Mouse (Mus musculus) MEL (cell line): ENCODE data around the gene S1pr3.

Experiments used
- BHLHE40 ChIP-seq: IDR thresholded peaks from 2 replicates; pipeline ENCODE4 v1.6.1; 2012; ENCODE audit warnings: low read depth, mild to moderate bottlenecking, inconsistent platforms, low read length, improper control_type of control experiment, borderline replicate concordance
- CTCF ChIP-seq, 3 experiments: IDR thresholded peaks in 2 of 3; conservative IDR thresholded peaks in 1 of 3; 2 replicates each; pipeline ENCODE4 v1.5.1; 2011 to 2012; ENCODE audit warnings: low read length in 3 of 3, low read depth in 2 of 3, mild to moderate bottlenecking in 2 of 3, improper control_type of control experiment in 1 of 3, inconsistent platforms in 1 of 3, mixed read lengths in 1 of 3, moderate library complexity in 1 of 3; ENCODE audit not compliant: control insufficient read depth in 1 of 3, insufficient read depth in 1 of 3, poor library complexity in 1 of 3, severe bottlenecking in 1 of 3
- E2F4 ChIP-seq: IDR thresholded peaks from 2 replicates; pipeline ENCODE4 v1.6.1; 2011; ENCODE audit warnings: low read depth, low read length, improper control_type of control experiment, borderline replicate concordance
- GABPA ChIP-seq: IDR thresholded peaks from 2 replicates; pipeline ENCODE4 v1.6.1; 2012; ENCODE audit warnings: low read depth, mild to moderate bottlenecking, inconsistent platforms, low read length, improper control_type of control experiment, moderate library complexity
- GATA1 ChIP-seq: IDR thresholded peaks from 2 replicates; pipeline ENCODE4 v1.6.1; 2011; ENCODE audit warnings: low read depth, low read length, improper control_type of control experiment
- MAX ChIP-seq: IDR thresholded peaks from 2 replicates; pipeline ENCODE4 v1.6.1; 2011; ENCODE audit warnings: low read length, improper control_type of control experiment
- MAZ ChIP-seq: IDR thresholded peaks from 2 replicates; pipeline ENCODE4 v1.6.1; 2012; ENCODE audit warnings: low read depth, mild to moderate bottlenecking, inconsistent platforms, low read length, improper control_type of control experiment
- MEF2A ChIP-seq: IDR thresholded peaks from 2 replicates; pipeline ENCODE4 v1.6.1; 2014; ENCODE audit warnings: low read depth, mild to moderate bottlenecking, inconsistent platforms, low read length, improper control_type of control experiment; ENCODE audit not compliant: poor library complexity, insufficient replicate concordance, severe bottlenecking; ENCODE audit errors: extremely low read depth
- MYC ChIP-seq: IDR thresholded peaks from 2 replicates; pipeline ENCODE4 v1.6.1; 2011; ENCODE audit warnings: low read depth, mild to moderate bottlenecking, low read length, improper control_type of control experiment, moderate library complexity
- NELFE ChIP-seq: IDR thresholded peaks from 2 replicates; pipeline ENCODE4 v1.6.1; 2011; ENCODE audit warnings: low read depth, low read length, improper control_type of control experiment
- POLR2A ChIP-seq, 2 experiments: IDR thresholded peaks; 2 replicates each; pipeline ENCODE4 v1.6.1; 2011 to 2012; ENCODE audit warnings: low read length in 2 of 2, mild to moderate bottlenecking in 2 of 2, control low read depth in 1 of 2, improper control_type of control experiment in 1 of 2, low read depth in 1 of 2, moderate library complexity in 1 of 2; ENCODE audit not compliant: control insufficient read depth in 1 of 2, insufficient read depth in 1 of 2, poor library complexity in 1 of 2
- SMC3 ChIP-seq: IDR thresholded peaks from 2 replicates; pipeline ENCODE4 v1.6.1; 2011; ENCODE audit warnings: low read depth, low read length, improper control_type of control experiment
- TCF12 ChIP-seq: IDR thresholded peaks from 2 replicates; pipeline ENCODE4 v1.6.1; 2014; ENCODE audit warnings: low read depth, mild to moderate bottlenecking, inconsistent platforms, low read length, improper control_type of control experiment, moderate library complexity
- ZKSCAN1 ChIP-seq: IDR thresholded peaks from 2 replicates; pipeline ENCODE4 v1.6.1; 2012; ENCODE audit warnings: low read depth, mild to moderate bottlenecking, inconsistent platforms, low read length, improper control_type of control experiment, moderate library complexity

DNA sequence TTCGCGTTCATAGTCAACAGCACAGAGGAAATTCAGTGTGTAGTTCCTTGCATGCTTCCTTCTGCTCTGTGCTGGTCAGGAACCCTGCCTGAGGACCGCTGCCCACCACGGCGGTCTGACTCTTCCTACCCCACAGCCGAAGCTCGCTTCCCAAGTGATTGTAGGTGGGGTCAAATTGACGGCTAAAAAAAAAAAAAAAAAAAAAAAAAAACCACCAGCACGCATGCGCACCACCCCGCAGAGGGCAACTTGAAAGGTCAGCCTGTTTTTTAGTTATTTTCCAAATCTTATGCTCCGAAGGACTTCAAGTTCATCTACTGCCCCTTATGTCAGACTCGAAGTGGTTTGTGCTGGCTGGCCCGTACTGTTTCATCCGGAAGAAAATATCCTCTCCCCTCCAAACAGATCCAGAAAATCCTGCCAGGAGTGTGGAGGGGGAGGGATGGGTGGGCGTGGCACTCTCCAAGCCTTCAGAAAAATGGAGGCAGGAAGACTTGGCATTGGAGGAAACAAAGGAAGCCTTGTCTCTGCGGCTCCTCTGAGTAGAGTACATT lies 60.3 kb downstream of the S1pr3 start:
- TF ChIP-seq NELFE: no peak
- TF ChIP-seq CTCF (IDR thresholded peaks at IDR 0.05 in 2 of 3, conservative IDR thresholded peaks at IDR 0.05 in 1 of 3; ENCODE audit: control insufficient read depth in 1 of 3, insufficient read depth in 1 of 3, low read depth in 2 of 3, low read length in 3 of 3, poor library complexity in 1 of 3, severe bottlenecking in 1 of 3): no peak
- TF ChIP-seq POLR2A (IDR thresholded peaks at IDR 0.05; ENCODE audit: control insufficient read depth in 1 of 2, insufficient read depth in 1 of 2, low read depth in 1 of 2, low read length in 2 of 2, poor library complexity in 1 of 2): no peak
- TF ChIP-seq MEF2A: no peak
- no peak for TF ChIP-seq GATA1
- TF ChIP-seq MYC: no peak
- TF ChIP-seq E2F4: no peak
- no peak for TF ChIP-seq MAZ
- no peak for TF ChIP-seq TCF12
- TF ChIP-seq MAX: no peak
- no peak for TF ChIP-seq ZKSCAN1
- no peak for TF ChIP-seq BHLHE40
- TF ChIP-seq SMC3: no peak
- no peak for TF ChIP-seq GABPA
